ENCODE assay signal across 19 mouse cellular contexts in genomic region chrX:166964656-166965582, GRCm38 (mm10).
DNase-seq lines count a peak whose midpoint lies in the region; ATAC-seq and TF ChIP-seq lines count a peak whose summit lies in the region.
"Had no signal": no experiment of that assay in that cellular context is flagged by ENCODE, and none has a peak within 500 bp of the region (broad histone marks: within the 10 kb centered on the region; RNA-seq: fewer than 3 reads in every experiment).

No protein-coding gene starts in this region.

- peak; percentile 71 for ATAC-seq in forebrain, embryonic 16.5 days
- ATAC-seq in midbrain, embryonic 16.5 days = peak; percentile 86

- H3K9me3 ChIP-seq in forebrain, embryonic 16.5 days (ENCODE audit: control insufficient read depth, low read length) = no peaks in the 10 kb centered on the region
- H3K9me3 ChIP-seq in midbrain, embryonic 16.5 days (replicated peaks; ENCODE audit: control insufficient read depth, low read length, poor library complexity, severe bottlenecking) = no peaks in the 10 kb centered on the region
- H3K9me3 ChIP-seq: heart, embryonic 10.5 days; megakaryocyte, embryonic 14.5 days had no signal

- WGBS in forebrain, embryonic 16.5 days = 57% methylated on average over 7 of the region's 7 CpGs
- WGBS in midbrain, embryonic 16.5 days = 64% methylated on average over 7 of the region's 7 CpGs

- peak overlapping the region; percentile 47; the same call in 1 of the 2 replicates for H3K27ac ChIP-seq in left cerebral cortex, adult 2 months
- H3K27ac ChIP-seq in forebrain, embryonic 16.5 days (ENCODE audit: low read length) = 0 out of 2 replicates have a peak overlapping the region, but pooled peaks have one; percentile 12
- peak overlapping the region; percentile 28; the same call in 1 of the 2 replicates for H3K27ac ChIP-seq in midbrain, embryonic 16.5 days (ENCODE audit: low read length)
- H3K27ac ChIP-seq: gastrocnemius, adult 2 months; heart, embryonic 10.5 days; stomach, postnatal 0 days had no signal

- TF ChIP-seq CTCF in left cerebral cortex, adult 2 months (IDR thresholded peaks at IDR 0.05) = no peak

- H3K4me2 ChIP-seq in forebrain, embryonic 16.5 days (ENCODE audit: low read length) = no peak overlapping the region
- H3K4me2 ChIP-seq in midbrain, embryonic 16.5 days (ENCODE audit: low read length) = no peak overlapping the region

- H3K4me1 ChIP-seq in forebrain, embryonic 16.5 days (replicated peaks; ENCODE audit: control insufficient read depth, insufficient read depth, low read length) = no peaks in the 10 kb centered on the region
- no peaks in the 10 kb centered on the region for H3K4me1 ChIP-seq in midbrain, embryonic 16.5 days (ENCODE audit: control insufficient read depth, insufficient read depth, low read length)
- H3K4me1 ChIP-seq: heart, embryonic 10.5 days had no signal

- DNase-seq in embryo, embryonic 11 days = peak; percentile 2
- DNase-seq in embryo, embryonic 9.5 days (ENCODE audit: extremely low spot score) = no peak
- DNase-seq in left cerebral cortex, adult 2 months (ENCODE audit: extremely low spot score in 1 of 2, low spot score in 2 of 2) = no peak
- no peak for DNase-seq in left cerebral cortex, postnatal 10 days (ENCODE audit: extremely low spot score in 1 of 2, low spot score in 2 of 2)
- DNase-seq in thymus, postnatal 14 days = no peak
- no peak for DNase-seq in gastrocnemius, adult 18-20 months (ENCODE audit: low spot score)
- DNase-seq: adrenal gland, adult 2 months; cerebellum, adult 9-10 months; gastrocnemius, adult 2 months; kidney, adult 18-20 months; kidney, postnatal 10 days; left cerebral cortex, postnatal 4 days; lung, adult 18-20 months; retina, postnatal 1 day had no signal

- H3K4me3 ChIP-seq in left cerebral cortex, adult 2 months = no peak overlapping the region
- no peak overlapping the region for H3K4me3 ChIP-seq in forebrain, embryonic 16.5 days (replicated peaks; ENCODE audit: low read length)
- no peak overlapping the region for H3K4me3 ChIP-seq in midbrain, embryonic 16.5 days (ENCODE audit: low read depth, low read length)
- H3K4me3 ChIP-seq: gastrocnemius, adult 2 months; heart, embryonic 10.5 days; megakaryocyte, embryonic 14.5 days had no signal

- intact Hi-C loops in left cerebral cortex, adult 2 months (cut with DNase I) = no loop called here
- intact Hi-C loops in left cerebral cortex, postnatal 10 days (cut with DNase I) = no loop called here

- no peaks in the 10 kb centered on the region for H3K36me3 ChIP-seq in forebrain, embryonic 16.5 days (ENCODE audit: control insufficient read depth, insufficient read depth)
- no peaks in the 10 kb centered on the region for H3K36me3 ChIP-seq in midbrain, embryonic 16.5 days (ENCODE audit: control insufficient read depth, insufficient read depth, low read length)
- H3K36me3 ChIP-seq: heart, embryonic 10.5 days had no signal

- peaks cover 3% of the 10 kb centered on the region; the same call in 1 of the 2 replicates for H3K27me3 ChIP-seq in forebrain, embryonic 16.5 days (replicated peaks; ENCODE audit: control insufficient read depth, insufficient read depth, low read length)
- H3K27me3 ChIP-seq in midbrain, embryonic 16.5 days (ENCODE audit: control insufficient read depth, insufficient read depth, low read depth, low read length) = peaks cover under 1% of the 10 kb centered on the region
- H3K27me3 ChIP-seq: megakaryocyte, embryonic 14.5 days had no signal

- no peak overlapping the region for H3K9ac ChIP-seq in forebrain, embryonic 16.5 days (replicated peaks; ENCODE audit: low read depth, low read length)
- H3K9ac ChIP-seq in midbrain, embryonic 16.5 days (ENCODE audit: low read depth, low read length) = no peak overlapping the region
